In the genomic region with DNA sequence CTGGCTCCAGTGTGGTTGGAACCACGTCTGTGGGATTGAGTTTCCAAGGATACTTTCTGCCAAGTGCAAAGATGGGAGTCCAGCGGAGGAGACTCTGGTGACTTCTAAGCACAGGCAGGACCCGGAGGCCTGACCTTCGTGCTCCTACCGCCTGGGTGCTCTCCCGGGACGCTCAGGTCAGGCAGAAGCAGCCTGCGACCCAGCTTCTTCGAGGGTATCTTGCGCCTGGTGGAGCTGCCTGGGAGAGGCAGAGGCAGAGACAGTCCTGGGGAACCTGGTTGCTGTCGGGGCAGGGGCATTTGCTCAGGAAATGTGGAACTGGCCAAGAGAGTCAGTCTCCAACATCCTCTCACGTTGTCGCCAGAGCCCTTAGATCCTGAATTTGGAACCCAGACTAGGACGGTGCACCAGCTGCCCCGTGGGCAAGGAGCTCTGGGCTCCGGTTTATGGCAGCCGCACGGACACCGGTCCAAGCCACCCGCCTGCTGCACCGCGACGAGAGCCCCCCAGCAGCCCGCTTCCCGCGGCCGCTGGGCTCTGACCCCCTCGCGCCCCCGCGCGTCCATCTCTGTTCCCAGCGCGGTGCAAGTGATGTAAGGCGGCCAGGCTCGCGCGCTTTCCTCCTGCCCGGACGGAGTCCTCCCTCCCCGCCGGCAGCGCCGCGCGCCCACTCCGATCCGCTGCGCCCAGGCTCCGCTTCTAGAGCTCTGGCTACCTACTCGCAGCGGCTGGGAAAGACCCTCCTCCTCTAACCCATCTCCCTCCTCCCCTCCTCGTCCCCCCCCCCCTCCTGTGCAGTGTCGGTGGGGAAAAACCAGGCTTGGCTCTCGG, we compare ENCODE assay signal across 9 mouse cellular contexts. TPM values are rescaled to one million over a fixed set of nuclear protein-coding genes. Genes with fewer than 3 reads are reported as not detected.
DNase-seq lines count a peak whose midpoint lies in the region; ATAC-seq and TF ChIP-seq lines count a peak whose summit lies in the region.
"Had no signal": no experiment of that assay in that cellular context is flagged by ENCODE, and none has a peak within 500 bp of the region (broad histone marks: within the 10 kb centered on the region; RNA-seq: fewer than 3 reads in every experiment).

No protein-coding gene starts in this region.

- peak overlapping the region; percentile 58 for H3K4me3 ChIP-seq in layer of hippocampus, adult 2 months
- peak overlapping the region; percentile 39 for H3K4me3 ChIP-seq in neural tube, embryonic 11.5 days (ENCODE audit: low read depth, low read length)

- DNase-seq in layer of hippocampus, adult 2 months (ENCODE audit: low spot score in 2 of 2): no peak
- DNase-seq in layer of hippocampus, adult 9-11 months: no peak
- DNase-seq in embryo, embryonic 11.5 days (ENCODE audit: low read depth, low spot score): peak; percentile 46
- DNase-seq in heart, postnatal 10 days: peak; percentile 21 to 34
- peak; percentile 48 for DNase-seq in liver
- DNase-seq in neural tube, embryonic 11.5 days (ENCODE audit: low spot score): peak; percentile 76
- DNase-seq in urinary bladder, adult 18-20 months (ENCODE audit: low spot score in 2 of 2): no peak
- DNase-seq in spleen, postnatal 36 days (ENCODE audit: low spot score in 2 of 2): no peak

- ATAC-seq in neural tube, embryonic 11.5 days (ENCODE audit: insufficient read depth, low FRiP score, low TSS enrichment): peak; percentile 90

- H3K4me1 ChIP-seq in neural tube, embryonic 11.5 days (ENCODE audit: control insufficient read depth, insufficient read depth, low read length): no peaks in the 10 kb centered on the region

- WGBS in neural tube, embryonic 11.5 days: 3% methylated on average over 52 of the region's 55 CpGs

- intact Hi-C loops in heart, postnatal 10 days (cut with DNase I): loop anchor here (5.0 kb wide), 1 partner anchor 171 kb away; no protein-coding TSS in a partner anchor

- H3K36me3 ChIP-seq in neural tube, embryonic 11.5 days (ENCODE audit: control insufficient read depth, insufficient read depth, low read length): no peaks in the 10 kb centered on the region

- TF ChIP-seq CTCF in layer of hippocampus, adult 2 months (conservative IDR thresholded peaks at IDR 0.05): peak; percentile 24; the same call in 1 of the 2 replicates

- H3K9me3 ChIP-seq in neural tube, embryonic 11.5 days (ENCODE audit: control insufficient read depth, low read length): no peaks in the 10 kb centered on the region

- peak overlapping the region; percentile 60 for H3K9ac ChIP-seq in neural tube, embryonic 11.5 days (ENCODE audit: low read length)

- H3K27me3 ChIP-seq in neural tube, embryonic 11.5 days (ENCODE audit: control insufficient read depth, insufficient read depth, low read length): peaks cover 2% of the 10 kb centered on the region; the same call in 1 of the 2 replicates

- H3K4me2 ChIP-seq in neural tube, embryonic 11.5 days (ENCODE audit: low read depth): peak overlapping the region; percentile 83

- peak overlapping the region; percentile 55; the same call in 1 of the 2 replicates for H3K27ac ChIP-seq in layer of hippocampus, adult 2 months
- no peak overlapping the region for H3K27ac ChIP-seq in neural tube, embryonic 11.5 days (ENCODE audit: low read depth, low read length)
- H3K27ac ChIP-seq: macrophage had no signal

RNA-seq across cellular contexts. Expression of a gene that starts 0.9 kb away (rescaled TPM):
- total RNA-seq in layer of hippocampus, adult 2 months (2021): 10 to 100 TPM in 1 of 2 experiments, 1 to 10 TPM in 1; 5.9 to 10.1 TPM
- total RNA-seq in heart, postnatal 10 days (2021): under 1 TPM; 0.15 to 0.19 TPM
- 0.42 and 0.51 TPM in 2 replicates for polyA plus RNA-seq in neural tube, embryonic 11.5 days (2014; fragmentation: Nextera tagmentation; extraction: Ambion mirVana)
- polyA plus RNA-seq: macrophage had no signal

Comparison
In these comparisons a context has a peak if more than half of its experiments do, and no peak if none do; other contexts are left out.
1. DNase-seq: peak in embryo, embryonic 11.5 days (single experiment), heart, postnatal 10 days (2 of 2), liver (single experiment) and neural tube, embryonic 11.5 days (single experiment); none in layer of hippocampus, adult 2 months (0 of 2), layer of hippocampus, adult 9-11 months (single experiment), urinary bladder, adult 18-20 months (0 of 2) and spleen, postnatal 36 days (0 of 2).
2. RNA of a gene that starts 0.9 kb away (total RNA-seq): 5.9 to 10.1 TPM in layer of hippocampus, adult 2 months; 0.15 to 0.19 TPM in heart, postnatal 10 days; every median in the first group is over 4 times any median in the second.